Mouse (Mus musculus) C2C12 (cell line): Measurements from ENCODE around the gene Mylip. TPM values are rescaled to one million over a fixed set of nuclear protein-coding genes. Genes with fewer than 3 reads are reported as not detected.

Experiments used
- H3K27me3 ChIP-seq: one replicate; pipeline ENCODE4 v1.6.1; 2011; ENCODE audit not compliant: control insufficient read depth, insufficient read depth, insufficient read length
- H3K36me3 ChIP-seq: one replicate; pipeline ENCODE4 v1.6.1; 2011; ENCODE audit not compliant: control insufficient read depth, insufficient read depth
- H3K4me3 ChIP-seq: one replicate; pipeline ENCODE4 v1.5.1; 2011; ENCODE audit warnings: mild to moderate bottlenecking, control low read depth; ENCODE audit not compliant: poor library complexity, insufficient read depth, severe bottlenecking
- H3K79me2 ChIP-seq: one replicate; pipeline ENCODE4 v1.6.1; 2011; ENCODE audit not compliant: control insufficient read depth, insufficient read depth
- H3K79me3 ChIP-seq: one replicate; pipeline ENCODE4 v1.6.1; 2011; ENCODE audit warnings: low read depth, control low read depth
- H3ac ChIP-seq: one replicate; pipeline ENCODE3; 2011; ENCODE audit warnings: low read depth; ENCODE audit not compliant: control insufficient read depth, insufficient read length
- CEBPB ChIP-seq: IDR thresholded peaks from one replicate; pipeline ENCODE4 v1.6.1; 2011; ENCODE audit warnings: low read depth, mild to moderate bottlenecking, control low read depth, moderate library complexity
- CTCF ChIP-seq: IDR thresholded peaks from one replicate; pipeline ENCODE4 v1.5.1; 2011; ENCODE audit not compliant: control insufficient read depth, insufficient read depth, insufficient read length
- FOSL1 ChIP-seq: IDR thresholded peaks from one replicate; pipeline ENCODE4 v1.8.0; 2011; ENCODE audit warnings: mild to moderate bottlenecking, low read length; ENCODE audit not compliant: poor library complexity, insufficient read depth, severe bottlenecking
- MAX ChIP-seq: IDR thresholded peaks from one replicate; pipeline ENCODE4 v1.6.1; 2011; ENCODE audit warnings: mild to moderate bottlenecking, control low read depth
- MYOD1 ChIP-seq: IDR thresholded peaks from one replicate; pipeline ENCODE4 v1.6.1; 2011; ENCODE audit warnings: low read depth; ENCODE audit not compliant: control insufficient read depth, insufficient read length
- MYOG ChIP-seq: IDR thresholded peaks from one replicate; pipeline ENCODE4 v1.6.1; 2011; ENCODE audit not compliant: control insufficient read depth, insufficient read length; ENCODE audit errors: extremely low read depth
- USF1 ChIP-seq: IDR thresholded peaks from one replicate; pipeline ENCODE4 v1.6.1; 2011; ENCODE audit warnings: low read depth, mild to moderate bottlenecking, control low read depth, moderate library complexity
- polyA plus RNA-seq: library from polyadenylated mRNA; unstranded; fragments of >200 nt; fragmentation: generic; extraction: Trizol; gene quantifications from one replicate; pipeline ENCODE4 v1.2.1, GENCODE M21; 2012; ENCODE audit warnings: missing spikeins

Gene Mylip
- polyA plus RNA-seq, 1 experiment: 4.8 TPM

DNA sequence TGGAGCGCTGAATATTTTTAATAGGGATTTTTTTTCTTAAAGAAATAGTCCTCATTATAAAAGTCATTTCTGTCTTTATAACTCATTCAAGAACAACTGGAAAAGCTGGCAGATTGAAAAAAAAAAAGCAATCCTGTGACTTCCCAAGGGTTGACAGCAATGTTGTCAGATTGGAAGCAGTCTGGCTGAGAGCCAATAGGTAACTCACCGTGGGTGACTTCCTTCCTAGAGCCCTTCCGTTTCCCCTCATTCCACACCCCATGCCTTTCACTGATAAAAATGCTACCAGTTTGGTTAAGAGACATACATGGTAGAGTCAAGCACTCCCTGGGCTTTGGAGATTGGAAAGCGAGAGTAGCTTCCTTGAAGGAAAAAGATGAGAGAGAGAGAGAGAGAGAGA lies 21.4 kb downstream of the Mylip start:
- Histone ChIP-seq H3K79me2 (no peaks in the 10 kb centered on the region), H3ac (no peak overlapping the region), H3K27me3 (no peaks in the 10 kb centered on the region), H3K36me3 (peaks cover 65% of the 10 kb centered on the region), H3K4me3 (no peak overlapping the region), H3K79me3 (no peaks in the 10 kb centered on the region)
- TF ChIP-seq USF1: no peak
- no peak for TF ChIP-seq MYOD1
- no peak for TF ChIP-seq MAX
- no peak for TF ChIP-seq CEBPB
- TF ChIP-seq CTCF: no peak
- no peak for TF ChIP-seq MYOG
- TF ChIP-seq FOSL1: no peak

GRCm38 (mm10) chr13:45413066-45413465 lies 23.5 kb downstream of the Mylip start:
- Histone ChIP-seq H3K36me3 (peaks cover 44% of the 10 kb centered on the region), H3K4me3 (no peak overlapping the region), H3K79me3 (no peaks in the 10 kb centered on the region), H3K27me3 (no peaks in the 10 kb centered on the region), H3K79me2 (no peaks in the 10 kb centered on the region), H3ac (no peak overlapping the region)
- TF ChIP-seq MYOD1 (no peak), MAX (no peak), FOSL1 (no peak), MYOG (no peak), CEBPB (no peak), CTCF (no peak), USF1 (no peak)

- no peak for TF ChIP-seq MAX
- no peak for TF ChIP-seq CTCF
- TF ChIP-seq USF1: no peak
- TF ChIP-seq CEBPB: no peak
- TF ChIP-seq MYOG: no peak
- TF ChIP-seq FOSL1: no peak
- TF ChIP-seq MYOD1: no peak
- Histone ChIP-seq H3ac (no peak overlapping the region), H3K36me3 (peaks cover 36% of the 10 kb centered on the region), H3K79me2 (no peaks in the 10 kb centered on the region), H3K4me3 (no peak overlapping the region), H3K79me3 (no peaks in the 10 kb centered on the region), H3K27me3 (no peaks in the 10 kb centered on the region)
These were observed 24.5 kb downstream of the Mylip start for GRCm38 (mm10) chr13:45414031-45414430.

DNA sequence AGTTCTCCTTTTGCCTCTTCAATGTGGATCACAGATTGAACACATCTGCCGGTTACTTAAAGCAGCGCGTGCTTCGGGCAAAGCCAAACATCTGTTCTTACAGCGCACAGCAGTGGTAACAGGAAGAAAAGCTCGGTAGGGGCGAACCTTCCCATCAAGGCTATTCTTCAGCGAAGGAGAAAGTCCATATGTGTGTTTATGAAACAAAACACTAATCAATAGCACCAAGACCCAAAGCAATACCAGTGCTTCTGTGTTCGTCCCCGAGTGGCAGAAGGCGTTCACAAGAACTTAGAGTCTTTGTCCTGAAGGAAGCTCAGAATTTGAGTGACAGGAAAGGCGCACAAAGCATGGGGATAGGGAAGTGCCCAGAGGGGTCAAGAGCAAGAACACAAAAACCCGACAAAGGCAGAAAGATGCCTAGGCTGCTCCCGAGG lies 27.1 kb downstream of the Mylip start:
- TF ChIP-seq MAX (no peak), MYOG (no peak), CTCF (no peak), USF1 (no peak), MYOD1 (no peak), CEBPB (no peak), FOSL1 (no peak)

GRCm38 (mm10) chr13:45418986-45419385 lies 29.4 kb downstream of the Mylip start:
- Histone ChIP-seq H3K79me2 (no peaks in the 10 kb centered on the region), H3K27me3 (no peaks in the 10 kb centered on the region), H3ac (no peak overlapping the region), H3K79me3 (no peaks in the 10 kb centered on the region), H3K36me3 (no peaks in the 10 kb centered on the region), H3K4me3 (no peak overlapping the region)
- TF ChIP-seq CTCF: no peak
- TF ChIP-seq FOSL1: no peak
- no peak for TF ChIP-seq MYOG
- no peak for TF ChIP-seq MYOD1

More for the DNA sequence above, 27.1 kb downstream of the Mylip start:
- H3ac ChIP-seq: no peak overlapping the region
- no peaks in the 10 kb centered on the region for H3K79me2 ChIP-seq
- H3K27me3 ChIP-seq: no peaks in the 10 kb centered on the region
- H3K36me3 ChIP-seq: peaks cover 12% of the 10 kb centered on the region
- H3K79me3 ChIP-seq: no peaks in the 10 kb centered on the region
- H3K4me3 ChIP-seq: no peak overlapping the region

DNA sequence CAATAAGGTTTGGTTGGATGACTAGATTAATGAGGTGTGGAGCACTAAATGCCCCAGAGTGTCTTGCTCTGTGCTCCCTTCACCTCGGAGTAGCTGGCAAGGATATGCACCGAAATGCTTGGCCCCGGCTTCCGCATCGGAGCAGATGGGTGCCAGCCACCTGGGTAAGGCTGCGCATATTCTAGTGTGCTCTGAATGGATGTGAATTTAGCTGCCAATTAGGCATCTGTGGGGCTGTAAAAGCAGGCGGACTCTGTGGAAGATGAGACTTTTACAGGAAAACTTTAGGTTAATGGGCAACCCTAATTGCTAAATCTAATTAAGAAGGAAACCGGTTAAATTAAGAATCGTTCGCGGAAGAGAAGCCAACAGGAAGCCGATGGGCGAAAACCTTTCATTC lies 32.7 kb downstream of the Mylip start:
- no peaks in the 10 kb centered on the region for H3K36me3 ChIP-seq
- H3ac ChIP-seq: no peak overlapping the region
- TF ChIP-seq CTCF: no peak
- TF ChIP-seq MYOG: no peak
- TF ChIP-seq MYOD1: no peak
- TF ChIP-seq USF1: no peak
- no peak for TF ChIP-seq CEBPB
- TF ChIP-seq FOSL1: no peak
- no peak for TF ChIP-seq MAX
- no peaks in the 10 kb centered on the region for H3K27me3 ChIP-seq
- no peaks in the 10 kb centered on the region for H3K79me2 ChIP-seq
- H3K79me3 ChIP-seq: no peaks in the 10 kb centered on the region
- no peak overlapping the region for H3K4me3 ChIP-seq
